Mouse (Mus musculus) forebrain, embryonic 16.5 days (tissue): Measurements from ENCODE around the gene Srebf1. TPM values are rescaled to one million over a fixed set of nuclear protein-coding genes. Genes with fewer than 3 reads are reported as not detected.
A peak's percentile ranks its signal among the peaks of the same experiment; 100 is the strongest.

ENCODE experiments used
- ATAC-seq: fragments of 200-750 bp; cut with Nextera tagmentation; 2 replicates; pipeline ENCODE4 v1.8.0; 2017; ENCODE audit warnings: mild to moderate bottlenecking, moderate library complexity
- H3K27ac ChIP-seq: fragments of 300-500 bp; sonication (generic); 2 replicates; pipeline ENCODE4 v1.5.1; 2014; ENCODE audit warnings: low read length, control low read depth
- H3K27me3 ChIP-seq: fragments of 300-500 bp; sonication (generic); replicated peaks from 2 replicates; pipeline ENCODE4 v1.6.1; 2014; ENCODE audit warnings: low read length; ENCODE audit not compliant: control insufficient read depth, insufficient read depth
- H3K36me3 ChIP-seq: fragments of 300-500 bp; sonication (generic); 2 replicates; pipeline ENCODE4 v1.6.1; 2014; ENCODE audit not compliant: control insufficient read depth, insufficient read depth
- H3K4me1 ChIP-seq: fragments of 300-500 bp; sonication (generic); replicated peaks from 2 replicates; pipeline ENCODE4 v1.6.1; 2014; ENCODE audit warnings: low read length; ENCODE audit not compliant: control insufficient read depth, insufficient read depth
- H3K4me2 ChIP-seq: fragments of 300-500 bp; sonication (generic); 2 replicates; pipeline ENCODE4 v1.6.1; 2014; ENCODE audit warnings: mild to moderate bottlenecking, low read length, control low read depth
- H3K4me3 ChIP-seq: fragments of 300-500 bp; sonication (generic); replicated peaks from 2 replicates; pipeline ENCODE4 v1.5.1; 2014; ENCODE audit warnings: mild to moderate bottlenecking, low read length, control low read depth
- H3K9ac ChIP-seq: fragments of 300-500 bp; sonication (generic); replicated peaks from 2 replicates; pipeline ENCODE4 v1.6.1; 2014; ENCODE audit warnings: low read depth, low read length, control low read depth
- H3K9me3 ChIP-seq: fragments of 300-500 bp; sonication (generic); 2 replicates; pipeline ENCODE4 v1.6.1; 2016; ENCODE audit warnings: low read length; ENCODE audit not compliant: control insufficient read depth
- WGBS: fragments of 180-500 bp; shearing (Covaris S2); extraction: QIAGEN DNeasy Blood & Tissue Kit; methylation state at CpG from one replicate; pipeline ENCODE4 v1.1.7; 2014; 5-methylcytosine and 5-hydroxymethylcytosine counted together
- polyA plus RNA-seq: library from polyadenylated mRNA; unstranded; fragments of >200 nt; fragmentation: Nextera tagmentation; extraction: Ambion mirVana; gene quantifications from 2 replicates; pipeline ENCODE4 v1.2.1, GENCODE M21; 2015

The Srebf1 gene
- polyA plus RNA-seq, 1 experiment from 2014 or later = 41.1 TPM

- no peak for ATAC-seq
- no peak overlapping the region for H3K4me3 ChIP-seq
- no peak overlapping the region for H3K9ac ChIP-seq
- no peak overlapping the region for H3K27ac ChIP-seq
- H3K4me2 ChIP-seq = no peak overlapping the region
- no peaks in the 10 kb centered on the region for H3K9me3 ChIP-seq
- 64% methylated on average over 12 of the region's 12 CpGs for WGBS
- peaks cover 45% of the 10 kb centered on the region for H3K4me1 ChIP-seq
- no peaks in the 10 kb centered on the region for H3K36me3 ChIP-seq
- no peaks in the 10 kb centered on the region for H3K27me3 ChIP-seq
These were observed 10.6 kb downstream of the Srebf1 start for GRCm38 (mm10) chr11:60211761-60212160.

DNA sequence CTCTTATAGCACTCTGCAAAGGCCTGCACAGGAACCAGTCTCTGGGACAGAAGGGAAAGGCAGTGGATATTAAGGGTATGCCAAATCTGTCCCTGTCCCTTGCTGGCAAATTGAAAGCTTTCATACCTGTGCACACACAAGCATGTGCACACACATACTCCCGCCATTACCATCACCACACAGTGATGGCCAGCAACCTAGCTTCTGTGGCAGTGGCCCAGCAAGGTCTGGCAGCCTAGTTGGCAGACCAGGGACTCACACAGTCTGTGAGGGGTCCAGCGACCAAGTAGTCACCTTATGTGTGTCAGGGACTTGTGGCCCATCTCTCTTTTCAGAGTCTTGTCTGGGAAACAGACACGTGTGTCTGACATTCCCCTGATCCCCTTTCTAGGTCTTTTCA is 11.2 kb downstream of the Srebf1 start:
- Histone ChIP-seq H3K27me3 (no peaks in the 10 kb centered on the region), H3K9ac (no peak overlapping the region), H3K4me2 (no peak overlapping the region), H3K4me3 (no peak overlapping the region), H3K9me3 (no peaks in the 10 kb centered on the region), H3K4me1 (peaks cover 50% of the 10 kb centered on the region), H3K36me3 (no peaks in the 10 kb centered on the region), H3K27ac (no peak overlapping the region)
- ATAC-seq = no peak
- WGBS = 61% methylated on average over 3 of the region's 3 CpGs

GRCm38 (mm10) chr11:60210305-60210724 is 12.1 kb downstream of the Srebf1 start:
- ATAC-seq = peak; percentile 89
- peak overlapping the region; percentile 69 for H3K27ac ChIP-seq
- no peaks in the 10 kb centered on the region; the same call in 1 of the 2 replicates for H3K36me3 ChIP-seq
- H3K9ac ChIP-seq = peak overlapping the region; percentile 56
- H3K9me3 ChIP-seq = no peaks in the 10 kb centered on the region
- peak overlapping the region; percentile 50 for H3K4me3 ChIP-seq
- no peaks in the 10 kb centered on the region for H3K27me3 ChIP-seq
- peaks cover 52% of the 10 kb centered on the region for H3K4me1 ChIP-seq
- peak overlapping the region; percentile 60 for H3K4me2 ChIP-seq
- WGBS = 0% methylated on average over 47 of the region's 47 CpGs

- Histone ChIP-seq H3K9ac (peak overlapping the region; percentile 56), H3K9me3 (no peaks in the 10 kb centered on the region), H3K4me1 (peaks cover 52% of the 10 kb centered on the region), H3K27ac (peak overlapping the region; percentile 69), H3K4me2 (peak overlapping the region; percentile 60), H3K27me3 (no peaks in the 10 kb centered on the region), H3K36me3 (no peaks in the 10 kb centered on the region; the same call in 1 of the 2 replicates), H3K4me3 (peak overlapping the region; percentile 50)
- WGBS = 0% methylated on average over 2 of the region's 2 CpGs
- no peak for ATAC-seq
These were observed 12.5 kb downstream of the Srebf1 start for GRCm38 (mm10) chr11:60209933-60210249.

DNA sequence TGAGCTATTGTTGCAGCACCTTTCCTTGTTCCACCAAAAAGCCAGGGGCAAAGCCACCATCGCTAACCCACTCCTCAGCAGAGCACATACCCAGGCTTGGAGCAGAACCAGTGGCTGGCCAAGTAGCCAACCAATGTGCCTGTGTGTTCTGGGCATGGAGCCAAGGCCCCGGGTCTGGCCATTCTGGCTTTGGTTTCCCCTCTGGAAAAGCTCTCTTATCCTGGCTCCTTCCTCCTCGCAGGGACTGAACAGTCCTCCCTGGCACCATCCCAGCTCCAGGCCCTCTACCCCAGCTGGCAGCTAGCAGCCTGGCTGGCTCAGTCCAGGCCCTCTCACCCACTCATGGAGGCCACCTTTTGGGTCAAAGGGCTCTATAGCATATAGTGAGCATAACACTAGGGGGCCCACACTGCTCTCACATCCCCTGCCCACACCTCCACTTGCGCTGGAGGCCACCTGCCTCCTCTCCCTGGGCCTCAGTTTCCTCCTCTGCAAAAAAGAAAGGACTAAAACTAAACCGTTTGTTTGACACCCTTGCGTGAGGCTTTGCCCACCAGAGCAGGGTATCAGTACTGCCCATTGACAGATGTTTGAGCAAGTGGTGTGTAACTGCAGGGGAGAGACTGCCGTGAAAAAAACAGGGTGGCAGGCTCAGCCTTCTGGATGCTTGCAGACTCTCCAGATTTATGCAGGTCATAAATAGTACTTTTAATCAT is 13.0 kb downstream of the Srebf1 start:
- Histone ChIP-seq H3K27ac (peak overlapping the region; percentile 69), H3K9ac (peak overlapping the region; percentile 56), H3K9me3 (no peaks in the 10 kb centered on the region), H3K4me1 (peaks cover 52% of the 10 kb centered on the region), H3K36me3 (no peaks in the 10 kb centered on the region; the same call in 1 of the 2 replicates), H3K4me3 (peak overlapping the region; percentile 50), H3K27me3 (no peaks in the 10 kb centered on the region), H3K4me2 (peak overlapping the region; percentile 60)
- 13% methylated on average over 7 of the region's 7 CpGs for WGBS
- ATAC-seq = peak; percentile 69

DNA sequence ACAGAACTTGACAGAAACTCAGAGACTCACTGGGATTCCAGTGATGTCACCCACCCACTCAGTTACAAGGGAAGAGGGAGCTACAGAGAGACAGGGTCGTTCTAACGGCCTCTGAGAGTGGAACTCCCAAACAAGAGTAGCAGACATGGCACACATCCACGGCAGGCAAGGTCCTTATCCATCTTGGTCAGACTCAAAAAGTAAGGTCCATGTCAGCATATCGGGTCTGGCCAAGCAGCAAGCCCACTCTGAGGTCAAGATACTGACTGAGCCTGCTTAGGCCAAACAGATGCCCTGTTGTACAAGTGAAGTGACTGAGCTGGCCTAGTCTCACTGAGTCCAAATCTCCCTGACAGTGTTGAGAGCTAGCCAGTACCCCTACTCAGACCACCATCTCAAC is 13.7 kb downstream of the Srebf1 start:
- WGBS = 28% methylated on average over 4 of the region's 4 CpGs
- ATAC-seq = peak; percentile 2
- Histone ChIP-seq H3K4me2 (peak overlapping the region; percentile 60), H3K27ac (peak overlapping the region; percentile 69), H3K4me3 (peak overlapping the region; percentile 50), H3K4me1 (peaks cover 52% of the 10 kb centered on the region), H3K9me3 (no peaks in the 10 kb centered on the region), H3K27me3 (no peaks in the 10 kb centered on the region), H3K36me3 (peaks cover under 1% of the 10 kb centered on the region), H3K9ac (peak overlapping the region; percentile 56)

GRCm38 (mm10) chr11:60208201-60208600 is 14.2 kb downstream of the Srebf1 start:
- peak overlapping the region; percentile 60 for H3K4me2 ChIP-seq
- H3K9ac ChIP-seq = peak overlapping the region; percentile 56
- no peaks in the 10 kb centered on the region for H3K9me3 ChIP-seq
- peak overlapping the region; percentile 69; the same call in 1 of the 2 replicates for H3K27ac ChIP-seq
- no peak for ATAC-seq
- WGBS = 39% methylated on average over 6 of the region's 6 CpGs
- H3K27me3 ChIP-seq = no peaks in the 10 kb centered on the region
- peaks cover 6% of the 10 kb centered on the region for H3K36me3 ChIP-seq
- peaks cover 54% of the 10 kb centered on the region for H3K4me1 ChIP-seq
- peak overlapping the region; percentile 50 for H3K4me3 ChIP-seq

GRCm38 (mm10) chr11:60206207-60206606 is 16.2 kb downstream of the Srebf1 start:
- H3K27ac ChIP-seq = no peak overlapping the region
- no peak overlapping the region for H3K9ac ChIP-seq
- no peaks in the 10 kb centered on the region for H3K9me3 ChIP-seq
- ATAC-seq = no peak
- no peak overlapping the region for H3K4me3 ChIP-seq
- no peaks in the 10 kb centered on the region for H3K27me3 ChIP-seq
- no peak overlapping the region for H3K4me2 ChIP-seq
- H3K4me1 ChIP-seq = peaks cover 49% of the 10 kb centered on the region
- WGBS = 68% methylated on average over 5 of the region's 5 CpGs
- peaks cover 15% of the 10 kb centered on the region for H3K36me3 ChIP-seq

- no peak for ATAC-seq
- Histone ChIP-seq H3K4me3 (no peak overlapping the region), H3K27me3 (no peaks in the 10 kb centered on the region), H3K9me3 (no peaks in the 10 kb centered on the region), H3K4me2 (no peak overlapping the region), H3K4me1 (peaks cover 50% of the 10 kb centered on the region), H3K27ac (no peak overlapping the region), H3K36me3 (peaks cover 22% of the 10 kb centered on the region), H3K9ac (no peak overlapping the region)
- WGBS = 83% methylated on average over 12 of the region's 12 CpGs
These were observed 17.4 kb downstream of the Srebf1 start for GRCm38 (mm10) chr11:60205026-60205425.
